Mouse (Mus musculus) skeletal muscle tissue, postnatal 0 days (tissue): Measurements from ENCODE around the gene Ccdc120. TPM values are rescaled to one million over a fixed set of nuclear protein-coding genes. Genes with fewer than 3 reads are reported as not detected.

Source experiments
- polyA plus RNA-seq: library from polyadenylated mRNA; unstranded; fragments of >200 nt; fragmentation: Nextera tagmentation; extraction: Ambion mirVana; gene quantifications from 2 replicates; pipeline ENCODE4 v1.2.1, GENCODE M21; 2015

Gene Ccdc120
- polyA plus RNA-seq = 2.5 and 3.2 TPM in 2 replicates

DNA sequence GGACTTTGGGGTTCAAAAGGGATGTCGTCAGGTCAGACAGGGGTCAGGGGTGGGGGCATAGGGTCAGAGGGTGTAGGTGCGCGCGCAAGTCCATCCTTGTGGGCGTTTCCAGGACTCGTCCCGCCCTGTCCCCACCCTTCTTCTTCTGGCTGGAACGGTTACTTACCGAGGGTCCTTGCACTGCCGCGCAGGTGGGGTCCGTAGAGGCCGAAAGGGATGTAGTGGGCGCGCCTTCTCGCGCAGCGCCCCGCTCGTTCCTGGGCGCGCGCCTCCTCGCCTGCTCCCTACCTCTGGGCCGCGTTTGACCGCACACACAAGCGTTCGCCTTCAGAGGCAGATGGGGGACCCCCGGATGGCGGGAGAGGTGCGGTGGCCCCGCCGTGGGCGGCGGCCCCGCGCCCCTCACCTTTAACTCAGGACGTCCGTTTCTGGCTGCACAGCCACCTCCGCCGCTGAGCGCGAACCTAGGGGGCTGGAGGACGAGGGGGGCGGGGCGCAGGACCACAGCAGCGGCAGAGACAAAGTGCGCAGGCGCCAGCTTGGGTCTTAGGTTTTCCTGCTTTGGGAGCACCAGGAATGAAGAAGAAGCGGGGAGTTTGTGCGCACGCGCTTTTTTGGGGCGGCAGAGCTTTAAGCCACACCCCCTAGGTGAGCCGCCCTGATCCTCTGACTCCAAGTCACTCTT lies at the start of gene Ccdc120:
Gene Ccdc120 (minus strand): TSS at position 474 of the 685 bp plus-strand sequence.

DNA sequence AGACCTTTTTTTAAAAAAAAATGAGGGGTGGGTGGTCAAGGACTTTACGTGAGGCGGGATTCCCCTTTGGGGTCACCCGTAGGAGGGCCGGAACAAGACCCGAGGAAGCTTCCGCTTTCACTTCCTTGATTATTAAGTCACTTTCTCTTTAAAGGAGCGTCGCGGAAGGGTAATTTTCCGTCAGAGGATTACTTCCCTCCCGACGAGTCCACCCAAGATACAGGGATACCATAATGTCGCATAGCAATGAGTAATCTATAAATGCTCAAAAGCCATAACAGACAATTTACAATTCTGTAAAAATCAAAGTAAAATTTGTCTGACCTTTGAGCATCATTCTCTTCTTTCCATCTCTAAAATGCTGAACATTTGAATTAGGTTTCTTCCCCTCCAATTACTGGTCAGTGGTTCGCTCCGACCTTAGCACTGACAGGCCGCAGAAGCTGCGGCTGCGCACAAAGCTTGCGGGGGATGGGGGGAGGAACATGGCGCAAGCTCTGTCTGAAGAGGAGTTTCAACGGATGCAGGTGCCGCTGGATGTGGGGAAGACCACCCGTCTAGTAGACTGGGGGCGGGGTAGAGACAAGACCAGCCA lies 38.9 kb upstream of the Ccdc120 start, which contains the start of gene Gripap1:
Gene Gripap1 (plus strand): TSS at position 224 of the 595 bp plus-strand sequence.

DNA sequence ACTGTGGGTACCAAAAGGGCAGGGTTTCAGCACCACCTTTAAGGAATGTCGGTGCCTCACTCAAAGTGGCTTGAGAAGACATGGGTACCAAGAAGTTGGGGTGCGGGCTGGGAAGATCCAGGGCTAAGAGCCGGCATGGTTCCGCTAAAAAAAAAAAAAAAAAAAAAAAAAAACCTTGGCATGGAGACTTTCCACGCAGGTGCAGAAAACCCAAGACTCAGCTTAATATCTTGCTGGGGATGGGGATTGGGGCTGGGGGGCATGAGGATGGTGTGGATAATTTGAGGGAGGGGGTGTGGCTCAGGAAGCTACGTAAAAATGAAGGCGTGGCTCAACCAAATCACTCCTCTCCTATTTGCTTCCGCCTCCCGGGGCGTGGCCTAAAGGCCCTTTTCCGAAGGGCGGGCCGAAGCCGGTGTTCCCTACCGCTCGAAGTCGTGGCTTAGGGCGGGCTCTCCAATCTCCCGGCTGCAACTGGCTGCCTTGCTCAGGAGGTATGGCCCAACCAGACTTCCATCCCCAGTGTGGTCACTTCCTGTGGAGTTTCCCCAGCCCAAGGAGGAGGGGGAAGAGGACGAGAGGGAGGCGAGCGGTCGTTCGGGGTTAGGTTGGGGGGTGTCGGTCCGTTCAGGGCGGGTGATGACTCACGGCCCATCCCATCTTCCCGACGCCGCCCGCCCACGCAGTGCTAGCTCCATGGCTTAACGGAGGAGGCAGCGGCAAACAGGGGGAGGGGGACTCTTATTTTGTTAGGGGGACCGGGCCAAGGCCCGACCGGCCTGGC lies 11.6 kb upstream of the Ccdc120 start, which contains the start of gene Tfe3:
Gene Tfe3 (plus strand): TSS at position 424 of the 784 bp plus-strand sequence.

DNA sequence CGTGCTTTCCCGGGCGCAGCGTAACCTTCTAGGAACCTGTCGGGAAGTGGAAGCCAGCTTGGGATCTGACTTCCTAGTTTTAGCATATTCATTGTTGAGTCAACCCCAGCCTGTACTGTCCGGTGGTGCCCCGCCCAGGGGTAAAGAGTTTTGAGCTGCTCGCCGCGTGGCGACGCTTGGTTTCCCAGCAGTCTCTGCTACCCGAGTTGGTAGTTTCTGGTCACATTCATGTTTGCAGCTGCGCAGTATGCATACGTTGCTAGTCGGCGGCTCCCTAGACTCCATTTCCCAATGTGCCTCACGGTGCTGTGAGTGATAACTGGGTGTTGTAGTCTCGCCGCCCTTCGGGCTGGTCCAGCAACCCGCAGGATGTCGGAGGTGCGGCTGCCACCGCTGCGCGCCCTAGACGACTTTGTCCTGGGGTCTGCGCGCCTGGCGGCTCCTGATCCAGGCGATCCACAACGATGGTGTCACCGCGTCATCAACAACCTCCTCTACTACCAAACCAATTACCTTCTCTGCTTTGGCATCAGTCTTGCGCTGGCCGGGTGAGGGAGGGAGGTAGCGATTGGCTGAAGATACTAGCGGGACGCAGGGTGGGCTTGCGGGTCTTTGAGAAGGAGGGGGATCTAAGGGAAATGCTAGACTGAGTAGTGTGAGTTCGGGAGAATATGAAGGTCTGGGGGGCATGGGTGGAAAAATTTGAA lies 22.3 kb downstream of the Ccdc120 start, which contains the start of gene Praf2:
Gene Praf2 (plus strand): TSS at position 225 of the 707 bp plus-strand sequence.

DNA sequence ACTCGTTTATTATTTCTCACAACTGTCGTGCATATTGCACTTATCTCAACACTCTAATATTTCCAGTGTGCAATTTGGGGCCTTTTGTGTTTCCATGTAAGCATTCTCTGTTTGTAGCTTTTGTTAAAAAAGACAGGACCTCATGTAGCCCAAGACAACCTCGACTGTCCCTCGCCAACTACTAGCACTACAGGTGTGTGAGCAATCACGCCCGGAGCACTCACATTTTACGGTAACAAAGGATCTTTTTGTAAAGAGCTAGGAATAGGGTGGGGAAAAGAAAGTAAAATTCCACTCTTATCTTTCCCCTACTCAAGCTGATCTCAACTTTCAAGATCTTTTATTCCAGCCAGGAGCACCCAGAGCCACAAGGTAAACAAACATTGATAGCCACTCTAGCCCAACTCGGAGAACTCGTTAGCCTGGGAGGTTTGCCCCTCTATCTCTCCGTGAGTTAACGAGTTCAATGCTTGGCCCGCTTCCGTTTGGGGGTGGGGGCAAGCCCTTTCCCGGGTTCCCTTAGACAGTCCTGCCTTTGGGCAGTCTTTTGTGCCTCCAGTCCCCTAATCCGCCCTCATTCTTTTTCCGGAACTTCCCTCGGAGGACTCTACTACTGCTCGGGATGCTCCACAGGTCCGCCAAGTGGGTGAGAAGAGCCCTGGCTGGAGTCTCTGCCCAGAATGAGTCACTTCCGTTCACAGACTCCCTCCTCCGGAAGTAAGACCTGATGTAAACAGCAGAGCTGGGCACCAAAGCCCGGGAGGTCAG lies 29.0 kb downstream of the Ccdc120 start, which contains the start of gene Gm45208:
Gene Gm45208 (plus strand): TSS at position 732 of the 768 bp plus-strand sequence.

DNA sequence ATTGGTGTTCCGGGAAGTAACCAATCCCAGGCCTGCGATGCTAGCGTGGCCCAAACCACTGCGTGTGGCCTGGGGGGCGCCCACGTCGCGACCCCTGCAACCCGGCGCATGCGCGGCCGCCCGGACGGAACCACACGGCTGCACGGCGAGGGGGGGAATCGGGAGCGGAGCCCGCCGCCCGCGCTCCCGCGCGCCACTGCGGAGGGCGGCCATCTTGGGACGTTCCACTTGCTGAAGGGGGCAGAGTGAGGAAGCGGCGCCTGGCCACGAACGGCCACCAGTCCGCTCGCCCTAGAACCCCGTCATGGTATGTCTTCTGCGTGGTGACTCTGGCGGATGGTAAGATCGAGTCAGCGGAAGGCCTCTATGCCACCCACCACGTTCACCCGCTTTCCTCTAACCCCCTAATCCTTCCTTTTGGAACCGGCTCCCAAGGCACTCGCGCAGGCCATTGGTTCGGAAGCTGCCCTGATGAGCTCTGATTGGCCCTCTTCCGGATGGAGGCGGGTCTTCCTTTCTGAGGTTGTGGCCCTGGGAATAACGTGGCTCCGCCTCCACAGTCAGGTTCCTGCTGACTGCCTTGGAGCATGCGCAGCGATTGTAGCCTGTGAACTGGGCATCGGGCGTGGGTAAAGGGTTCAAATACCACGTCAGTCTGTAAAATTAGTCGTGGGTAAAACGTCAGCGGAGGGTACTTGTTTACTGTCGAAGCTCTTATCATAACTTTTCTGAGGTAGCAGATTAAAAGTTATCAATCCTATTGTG lies 36.4 kb downstream of the Ccdc120 start, which contains the start of gene Wdr45:
Gene Wdr45 (plus strand): TSS at position 199 of the 765 bp plus-strand sequence.

DNA sequence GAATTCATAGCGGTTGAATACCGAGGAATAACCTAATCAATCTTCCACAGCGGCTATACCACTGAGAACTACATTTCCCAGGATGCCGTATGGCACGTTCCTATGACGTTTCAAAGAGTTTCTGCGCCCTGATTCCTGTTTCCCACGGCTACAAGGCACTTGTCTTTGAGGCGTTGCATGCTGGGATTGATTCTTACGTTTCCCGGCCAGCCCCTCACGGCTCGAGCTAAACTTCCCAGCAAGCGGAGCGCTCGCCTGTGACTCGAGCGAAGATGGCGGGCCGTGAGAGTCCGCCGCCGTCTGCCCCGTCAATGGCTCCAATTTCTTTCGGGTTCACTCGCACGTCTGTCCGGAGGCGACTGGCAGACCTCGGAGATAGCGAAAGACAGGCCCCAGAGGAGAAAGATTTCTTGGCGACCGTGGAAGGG lies 53.7 kb downstream of the Ccdc120 start, which contains the start of gene Gpkow:
Gene Gpkow (plus strand): TSS at position 178 of the 428 bp plus-strand sequence.

Other genes starting within 250 kb of the Ccdc120 start
- 0.04 and 0.06 TPM in 2 replicates for gene Foxp3, start 177.3 kb downstream of the Ccdc120 start, polyA plus RNA-seq
- 0.77 and 1.1 TPM in 2 replicates for gene Ppp1r3f, start 176.6 kb downstream of the Ccdc120 start, polyA plus RNA-seq
- gene Ccdc22, start 145.4 kb downstream of the Ccdc120 start, polyA plus RNA-seq = 15.3 and 15.9 TPM in 2 replicates
- not detected in 2 replicates for gene Cacna1f, start 143.8 kb downstream of the Ccdc120 start, polyA plus RNA-seq
- 0.38 and 0.44 TPM in 2 replicates for gene Syp, start 112.4 kb downstream of the Ccdc120 start, polyA plus RNA-seq
- gene Prickle3, start 93.6 kb downstream of the Ccdc120 start, polyA plus RNA-seq = 5.2 and 5.6 TPM in 2 replicates
- 105 and 108 TPM in 2 replicates for gene Plp2, start 79.5 kb downstream of the Ccdc120 start, polyA plus RNA-seq
- gene Magix, start 69.7 kb downstream of the Ccdc120 start, polyA plus RNA-seq = 1.1 and 1.4 TPM in 2 replicates
- 19.0 and 19.1 TPM in 2 replicates for gene Gpkow, start 53.8 kb downstream of the Ccdc120 start, polyA plus RNA-seq
- gene Wdr45, start 36.6 kb downstream of the Ccdc120 start, polyA plus RNA-seq = 35.2 and 35.6 TPM in 2 replicates
- not detected in 2 replicates for gene Gm45208, start 28.7 kb downstream of the Ccdc120 start, polyA plus RNA-seq
- 17.1 and 24.0 TPM in 2 replicates for gene Praf2, start 22.5 kb downstream of the Ccdc120 start, polyA plus RNA-seq
- 9.9 and 12.4 TPM in 2 replicates for gene Tfe3, start 11.7 kb upstream of the Ccdc120 start, polyA plus RNA-seq
- 21.5 and 23.4 TPM in 2 replicates for gene Gripap1, start 38.9 kb upstream of the Ccdc120 start, polyA plus RNA-seq
- gene Kcnd1, start 71.4 kb upstream of the Ccdc120 start, polyA plus RNA-seq = 0.35 and 0.51 TPM in 2 replicates
- gene Otud5, start 90.5 kb upstream of the Ccdc120 start, polyA plus RNA-seq = 17.6 and 21.4 TPM in 2 replicates
- 1.0 and 1.1 TPM in 2 replicates for gene Pim2, start 127.4 kb upstream of the Ccdc120 start, polyA plus RNA-seq
- 16.1 and 22.3 TPM in 2 replicates for gene Slc35a2, start 133.1 kb upstream of the Ccdc120 start, polyA plus RNA-seq
- gene Pqbp1, start 148.4 kb upstream of the Ccdc120 start, polyA plus RNA-seq = 50.7 and 56.9 TPM in 2 replicates
- gene Timm17b, start 148.5 kb upstream of the Ccdc120 start, polyA plus RNA-seq = 93.9 and 99.0 TPM in 2 replicates
- gene Gm10491, start 156.9 kb upstream of the Ccdc120 start, polyA plus RNA-seq = not detected in 2 replicates
- gene Gm10490, start 158.6 kb upstream of the Ccdc120 start, polyA plus RNA-seq = not detected in 2 replicates
- 0.06 and 0.21 TPM in 2 replicates for gene Pcsk1n, start 168.9 kb upstream of the Ccdc120 start, polyA plus RNA-seq
- not detected in 2 replicates for gene Eras, start 177.7 kb upstream of the Ccdc120 start, polyA plus RNA-seq
- gene Hdac6, start 197.0 kb upstream of the Ccdc120 start, polyA plus RNA-seq = 5.4 and 5.6 TPM in 2 replicates
- gene Gata1, start 227.2 kb upstream of the Ccdc120 start, polyA plus RNA-seq = 0.66 and 0.77 TPM in 2 replicates